Mouse (Mus musculus) heart, adult 2 months (tissue): ENCODE data around the gene Slc35c2. TPM values are rescaled to one million over a fixed set of nuclear protein-coding genes. Genes with fewer than 3 reads are reported as not detected.

Experiments
- DNase-seq, 2 experiments: peaks; one replicate each; pipeline ENCODE4 v3.0.0; 2021
- H3K27ac ChIP-seq: fragments of 200-600 bp; 2 replicates; pipeline ENCODE4 v1.8.1; 2022
- H3K27me3 ChIP-seq: fragments of 200-500 bp; 2 replicates; pipeline ENCODE4 v1.6.1; 2012; ENCODE audit warnings: mild to moderate bottlenecking, low read length, inconsistent platforms, mixed read lengths; ENCODE audit not compliant: control insufficient read depth, insufficient read depth
- H3K36me3 ChIP-seq: fragments of 200-500 bp; 2 replicates; pipeline ENCODE4 v1.6.1; 2012; ENCODE audit warnings: low read length, inconsistent platforms; ENCODE audit not compliant: control insufficient read depth, insufficient read depth
- H3K4me1 ChIP-seq: fragments of 200-500 bp; 2 replicates; pipeline ENCODE4 v1.6.1; 2011; ENCODE audit warnings: low read length; ENCODE audit not compliant: control insufficient read depth, insufficient read depth
- H3K4me3 ChIP-seq: fragments of 200-600 bp; 2 replicates; pipeline ENCODE4 v1.8.1; 2022
- H3K79me2 ChIP-seq: fragments of 200-500 bp; replicated peaks from 2 replicates; pipeline ENCODE4 v1.6.1; 2012; ENCODE audit warnings: mild to moderate bottlenecking, inconsistent platforms, low read length, moderate library complexity, mixed read lengths; ENCODE audit not compliant: control insufficient read depth, insufficient read depth
- H3K9ac ChIP-seq: fragments of 200-500 bp; 2 replicates; pipeline ENCODE4 v1.6.1; 2012; ENCODE audit warnings: low read depth, mild to moderate bottlenecking, control low read depth, inconsistent platforms, low read length, mixed read lengths
- CTCF ChIP-seq: fragments of 200-600 bp; IDR thresholded peaks from 2 replicates; pipeline ENCODE4 v1.8.1; 2022; ENCODE audit warnings: antibody characterized with exemption, mild to moderate bottlenecking, moderate library complexity
- EP300 ChIP-seq: fragments of 200-500 bp; IDR thresholded peaks from 2 replicates; pipeline ENCODE4 v1.6.1; 2011; ENCODE audit warnings: low read depth, low read length, control low read depth; ENCODE audit not compliant: insufficient read depth
- POLR2A ChIP-seq: fragments of 200-500 bp; IDR thresholded peaks from 2 replicates; pipeline ENCODE4 v1.6.1; 2011; ENCODE audit warnings: mild to moderate bottlenecking, low read depth, low read length, control low read depth; ENCODE audit not compliant: insufficient read depth
- WGBS: fragments of 180-500 bp; shearing (Covaris S2); methylation state at CpG from one replicate; pipeline ENCODE4 v1.1.7; 2018; 5-methylcytosine and 5-hydroxymethylcytosine counted together
- intact Hi-C: fragments of 180-260 bp; cut with DNase I; formaldehyde crosslinking; loops from one replicate; pipeline ENCODE4 v1.15.1; 2025
- polyA plus RNA-seq: library from polyadenylated mRNA; depleted of rRNA; stranded (reverse); fragments of >200 nt; gene quantifications from 2 replicates; pipeline ENCODE4 v1.2.3, GENCODE M21; 2012
- total RNA-seq, 2 experiments: library from RNA; stranded (reverse); gene quantifications; 2 replicates each; pipeline ENCODE4 v1.2.3; 2021

The Slc35c2 gene
- total and polyA plus RNA-seq, 3 experiments = 15.9 to 46.4 (median 18.1) TPM

DNA sequence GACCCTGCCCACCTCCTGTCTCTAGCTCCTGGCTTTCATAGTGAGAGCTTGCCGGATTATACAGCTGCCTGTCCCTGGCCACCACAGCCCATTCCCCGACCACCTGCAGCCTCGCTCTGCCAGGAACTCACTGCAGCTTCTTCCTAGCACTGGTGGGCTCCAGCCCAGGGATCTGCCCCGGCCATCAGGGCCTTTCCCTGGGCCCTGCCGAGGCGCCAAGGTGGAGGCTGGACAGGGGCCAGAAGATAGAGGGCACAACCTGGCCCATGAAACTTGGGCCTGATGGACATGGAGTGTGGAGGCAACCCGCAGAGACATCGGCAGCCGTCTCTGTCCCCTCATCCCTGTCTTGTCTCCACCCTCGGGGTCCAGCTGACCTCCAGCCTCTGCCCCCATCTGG is 31.5 kb downstream of the Slc35c2 start:
- H3K79me2 ChIP-seq = no peaks in the 10 kb centered on the region
- TF ChIP-seq EP300 (no peak), CTCF (no peak), POLR2A (no peak)
- H3K4me1 ChIP-seq = no peaks in the 10 kb centered on the region
- peaks cover 3% of the 10 kb centered on the region; the same call in 1 of the 2 replicates for H3K27me3 ChIP-seq
- no peak for DNase-seq
- H3K36me3 ChIP-seq = no peaks in the 10 kb centered on the region
- no peak overlapping the region for H3K9ac ChIP-seq
- H3K4me3 ChIP-seq = no peak overlapping the region
- WGBS = 70% methylated on average over 10 of the region's 10 CpGs
- intact Hi-C loops = no loop called here
- no peak overlapping the region for H3K27ac ChIP-seq

GRCm38 (mm10) chr2:165253867-165254266 is 33.8 kb downstream of the Slc35c2 start:
- Histone ChIP-seq H3K4me1 (no peaks in the 10 kb centered on the region), H3K36me3 (no peaks in the 10 kb centered on the region), H3K27ac (no peak overlapping the region), H3K9ac (no peak overlapping the region), H3K4me3 (no peak overlapping the region), H3K79me2 (no peaks in the 10 kb centered on the region), H3K27me3 (peaks cover 3% of the 10 kb centered on the region; the same call in 1 of the 2 replicates)
- WGBS = 28% methylated on average over 10 of the region's 10 CpGs
- no peak for DNase-seq
- intact Hi-C loops = no loop called here
- TF ChIP-seq CTCF = no peak
- TF ChIP-seq POLR2A = no peak
- no peak for TF ChIP-seq EP300

GRCm38 (mm10) chr2:165253269-165253668 is 34.4 kb downstream of the Slc35c2 start:
- H3K9ac ChIP-seq = no peak overlapping the region
- H3K4me1 ChIP-seq = no peaks in the 10 kb centered on the region
- intact Hi-C loops = no loop called here
- no peak overlapping the region for H3K27ac ChIP-seq
- H3K4me3 ChIP-seq = no peak overlapping the region
- H3K79me2 ChIP-seq = no peaks in the 10 kb centered on the region
- no peaks in the 10 kb centered on the region for H3K36me3 ChIP-seq
- peaks cover 3% of the 10 kb centered on the region; the same call in 1 of the 2 replicates for H3K27me3 ChIP-seq
- TF ChIP-seq EP300 = no peak
- TF ChIP-seq CTCF = no peak
- TF ChIP-seq POLR2A = no peak
- WGBS = 69% methylated on average over 8 of the region's 8 CpGs
- DNase-seq = no peak

GRCm38 (mm10) chr2:165252801-165253200 is 34.9 kb downstream of the Slc35c2 start:
- H3K4me3 ChIP-seq = no peak overlapping the region
- peaks cover 3% of the 10 kb centered on the region; the same call in 1 of the 2 replicates for H3K27me3 ChIP-seq
- 50% methylated on average over 9 of the region's 9 CpGs for WGBS
- no peaks in the 10 kb centered on the region for H3K79me2 ChIP-seq
- H3K27ac ChIP-seq = no peak overlapping the region
- DNase-seq = no peak
- intact Hi-C loops = no loop called here
- no peak overlapping the region for H3K9ac ChIP-seq
- H3K36me3 ChIP-seq = no peaks in the 10 kb centered on the region
- H3K4me1 ChIP-seq = no peaks in the 10 kb centered on the region
- no peak for TF ChIP-seq POLR2A
- no peak for TF ChIP-seq EP300
- TF ChIP-seq CTCF = no peak

GRCm38 (mm10) chr2:165252381-165252780 is 35.3 kb downstream of the Slc35c2 start:
- no peak overlapping the region for H3K4me3 ChIP-seq
- H3K27ac ChIP-seq = no peak overlapping the region
- H3K36me3 ChIP-seq = no peaks in the 10 kb centered on the region
- no peak for DNase-seq
- H3K27me3 ChIP-seq = peaks cover 3% of the 10 kb centered on the region; the same call in 1 of the 2 replicates
- H3K9ac ChIP-seq = no peak overlapping the region
- intact Hi-C loops = no loop called here
- no peaks in the 10 kb centered on the region for H3K4me1 ChIP-seq
- 76% methylated on average over 8 of the region's 8 CpGs for WGBS
- TF ChIP-seq POLR2A (no peak), EP300 (no peak), CTCF (no peak)
- H3K79me2 ChIP-seq = no peaks in the 10 kb centered on the region

DNA sequence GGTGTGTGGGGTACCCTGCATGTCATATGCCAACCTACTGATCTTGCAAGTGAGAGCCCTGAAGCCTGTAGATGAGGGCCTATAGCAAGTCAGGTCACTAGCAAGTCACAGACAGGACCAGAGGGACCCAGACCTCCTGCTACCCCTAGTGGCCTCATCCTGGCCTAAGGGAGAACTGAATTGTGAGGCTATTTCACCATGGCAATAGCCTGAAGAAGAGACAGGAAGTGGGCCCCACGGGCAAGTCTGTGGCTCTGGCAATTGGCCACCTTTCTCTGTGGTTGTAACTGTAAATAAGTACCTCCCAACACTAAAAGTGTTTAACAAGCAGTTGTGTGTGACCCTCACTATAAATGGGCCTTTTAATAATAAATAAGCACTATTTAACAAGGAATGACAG is 36.8 kb downstream of the Slc35c2 start:
- Histone ChIP-seq H3K79me2 (no peaks in the 10 kb centered on the region), H3K27me3 (peaks cover 1% of the 10 kb centered on the region; the same call in 1 of the 2 replicates), H3K4me1 (no peaks in the 10 kb centered on the region), H3K9ac (no peak overlapping the region), H3K36me3 (no peaks in the 10 kb centered on the region), H3K27ac (no peak overlapping the region), H3K4me3 (no peak overlapping the region)
- TF ChIP-seq CTCF (no peak), EP300 (no peak), POLR2A (no peak)
- DNase-seq = no peak
- WGBS = 21% methylated on average over 1 of the region's 1 CpGs
- intact Hi-C loops = no loop called here
